Mouse (Mus musculus) liver, postnatal 0 days (tissue): ENCODE measurements around the gene Uhrf1.

Experiments
- CTCF ChIP-seq: sonication (generic); IDR thresholded peaks from 2 replicates; pipeline ENCODE4 v1.5.1; 2016; ENCODE audit warnings: antibody characterized with exemption, low read depth
- EP300 ChIP-seq: IDR thresholded peaks from 2 replicates; pipeline ENCODE4 v1.6.1; 2016; ENCODE audit warnings: antibody characterized with exemption, low read depth, mild to moderate bottlenecking

DNA sequence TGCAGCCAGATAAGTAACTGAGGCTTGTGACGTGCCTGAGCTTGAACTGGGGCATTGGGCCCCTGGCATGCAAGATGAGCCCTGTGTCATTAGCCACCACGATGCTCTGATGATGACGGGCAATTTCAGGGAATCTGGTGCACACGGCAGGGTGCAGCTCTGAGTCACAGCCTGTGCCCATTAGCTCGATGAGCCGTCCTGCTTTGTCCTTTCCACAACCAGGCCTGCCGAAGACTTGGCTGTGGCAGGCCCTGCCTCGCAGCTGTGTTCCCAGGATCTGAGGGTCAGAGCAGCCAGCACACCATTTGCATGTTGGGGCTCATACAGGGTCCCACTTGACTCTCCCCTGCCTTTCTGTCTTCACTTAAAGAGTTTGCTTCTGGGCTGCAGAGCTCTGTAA lies 57.3 kb downstream of the Uhrf1 start:
- TF ChIP-seq EP300: no peak
- TF ChIP-seq CTCF: no peak
